Mouse (Mus musculus) 3134 (cell line): Measurements from ENCODE around the gene Tbc1d4.

Experiments used
- DNase-seq: peaks from one replicate; pipeline ENCODE4 v3.0.0-alpha.2; 2011; ENCODE audit warnings: low spot score; ENCODE audit not compliant: insufficient read length; ENCODE audit errors: extremely low read depth

The Tbc1d4 gene

DNA sequence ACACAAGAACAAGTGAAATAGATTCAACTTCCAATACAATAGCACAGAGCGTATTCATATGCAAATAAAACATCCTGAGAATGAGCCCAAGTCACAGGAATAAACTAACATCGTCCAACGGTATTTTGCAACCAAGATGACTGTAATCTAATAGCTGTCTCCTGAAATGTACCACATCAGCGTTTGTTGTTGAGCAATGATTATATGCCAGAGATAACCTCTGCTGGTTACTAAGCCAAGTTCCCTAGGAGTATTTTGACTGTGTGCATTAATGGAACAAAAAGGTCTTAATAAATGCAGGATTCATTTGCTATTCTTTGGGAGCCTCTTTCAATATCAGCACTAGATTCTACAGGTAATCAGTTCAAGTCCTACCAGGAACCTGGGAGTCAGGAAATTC lies 161.1 kb downstream of the Tbc1d4 start:
- no peak for DNase-seq

GRCm38 (mm10) chr14:101445205-101445604 lies 163.8 kb downstream of the Tbc1d4 start:
- no peak for DNase-seq

DNA sequence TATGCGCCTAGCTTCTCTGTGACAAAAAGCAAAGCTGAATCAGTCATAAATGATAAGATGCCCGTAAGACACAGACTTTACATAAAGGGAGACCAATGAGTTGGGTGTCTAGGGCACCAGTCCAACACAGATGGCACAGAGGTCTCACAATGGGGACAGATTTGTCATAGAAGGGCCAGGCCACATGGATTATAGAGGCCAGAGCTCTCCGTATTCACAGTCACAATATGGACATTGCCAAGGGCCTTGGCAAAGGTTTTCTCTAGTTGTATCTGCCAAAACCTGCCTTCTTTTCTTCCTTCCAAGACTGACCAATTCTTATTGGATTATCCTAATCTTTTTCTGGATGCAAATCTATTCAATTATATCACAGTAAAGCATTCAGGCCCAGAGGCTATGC lies 171.1 kb downstream of the Tbc1d4 start:
- DNase-seq, result no peak

- no peak for DNase-seq
Measured at GRCm38 (mm10) chr14:101430536-101430935, 178.5 kb downstream of the Tbc1d4 start.

GRCm38 (mm10) chr14:101428805-101429516 lies 180.0 kb downstream of the Tbc1d4 start:
- no peak for DNase-seq

DNA sequence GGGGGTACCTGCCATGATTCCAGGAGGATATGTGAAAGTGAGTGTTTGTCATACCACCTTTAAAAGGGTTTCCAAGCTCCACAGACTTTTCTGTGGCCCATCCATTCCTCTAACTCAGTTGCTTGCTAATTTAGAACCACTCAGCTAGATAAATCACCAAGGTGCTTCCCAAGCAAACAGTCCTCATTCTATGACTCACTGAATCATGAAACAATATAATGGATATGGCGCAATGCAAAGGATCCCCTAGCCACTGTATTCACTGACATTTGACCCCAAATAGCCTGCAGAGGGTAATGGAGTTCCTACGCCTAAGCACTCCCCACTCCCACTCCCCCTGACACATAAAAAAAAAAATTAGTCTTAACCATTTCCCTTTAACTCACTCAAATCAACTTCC lies 191.3 kb downstream of the Tbc1d4 start:
- DNase-seq, result no peak
